Mouse (Mus musculus) liver, embryonic 15.5 days (tissue): ENCODE data around the gene Sema3b. TPM values are rescaled to one million over a fixed set of nuclear protein-coding genes. Genes with fewer than 3 reads are reported as not detected.

ENCODE experiments used
- ATAC-seq: fragments of 200-750 bp; cut with Nextera tagmentation; 2 replicates; pipeline ENCODE4 v1.8.0; 2017; ENCODE audit warnings: moderate number of reproducible peaks, mild to moderate bottlenecking, moderate library complexity; ENCODE audit not compliant: insufficient read depth
- H3K27ac ChIP-seq: fragments of 300-500 bp; sonication (generic); replicated peaks from 2 replicates; pipeline ENCODE4 v1.5.1; 2015; ENCODE audit warnings: mild to moderate bottlenecking, inconsistent platforms
- H3K27me3 ChIP-seq: fragments of 300-500 bp; sonication (generic); 2 replicates; pipeline ENCODE4 v1.6.1; 2015; ENCODE audit warnings: mild to moderate bottlenecking, inconsistent platforms
- H3K36me3 ChIP-seq: fragments of 300-500 bp; sonication (generic); replicated peaks from 2 replicates; pipeline ENCODE4 v1.6.1; 2015; ENCODE audit warnings: moderate library complexity, mild to moderate bottlenecking, inconsistent platforms
- H3K4me1 ChIP-seq: fragments of 300-500 bp; sonication (generic); replicated peaks from 2 replicates; pipeline ENCODE4 v1.6.1; 2015; ENCODE audit warnings: inconsistent platforms
- H3K4me2 ChIP-seq: fragments of 300-500 bp; sonication (generic); 2 replicates; pipeline ENCODE4 v1.6.1; 2015; ENCODE audit warnings: moderate library complexity, mild to moderate bottlenecking, inconsistent platforms
- H3K4me3 ChIP-seq: fragments of 300-500 bp; sonication (generic); replicated peaks from 2 replicates; pipeline ENCODE4 v1.5.1; 2015; ENCODE audit warnings: mild to moderate bottlenecking, inconsistent platforms
- H3K9ac ChIP-seq: fragments of 300-500 bp; sonication (generic); 2 replicates; pipeline ENCODE4 v1.6.1; 2015; ENCODE audit warnings: moderate library complexity, mild to moderate bottlenecking, inconsistent platforms
- H3K9me3 ChIP-seq: fragments of 300-500 bp; sonication (generic); replicated peaks from 2 replicates; pipeline ENCODE4 v1.6.1; 2016; ENCODE audit warnings: inconsistent platforms
- WGBS: fragments of 180-500 bp; shearing (Covaris S2); methylation state at CpG from one replicate; pipeline ENCODE4 v1.1.7; 2015; ENCODE audit warnings: mixed read lengths; ENCODE audit not compliant: insufficient replicate concordance; 5-methylcytosine and 5-hydroxymethylcytosine counted together
- polyA plus RNA-seq: library from polyadenylated mRNA; unstranded; fragments of >200 nt; fragmentation: Nextera tagmentation; extraction: Ambion mirVana; gene quantifications from 2 replicates; pipeline ENCODE4 v1.2.1, GENCODE M21; 2015

Gene Sema3b
- polyA plus RNA-seq, 1 experiment from 2014 or later: 0.74 TPM

- Histone ChIP-seq H3K27me3 (no peaks in the 10 kb centered on the region), H3K4me3 (no peak overlapping the region), H3K27ac (peak overlapping the region; percentile 66), H3K9me3 (no peaks in the 10 kb centered on the region), H3K4me1 (peaks cover 76% of the 10 kb centered on the region), H3K9ac (peak overlapping the region; percentile 40; the same call in 1 of the 2 replicates), H3K4me2 (peak overlapping the region; percentile 43), H3K36me3 (peaks cover 56% of the 10 kb centered on the region)
- 41% methylated on average over 15 of the region's 15 CpGs for WGBS
- ATAC-seq: peak; percentile 38; the same call in 1 of the 2 replicates
These were observed 17.3 kb upstream of the Sema3b start for GRCm38 (mm10) chr9:107626158-107626843.

GRCm38 (mm10) chr9:107625351-107626128, 16.5 kb upstream of the Sema3b start:
- Histone ChIP-seq H3K9me3 (no peaks in the 10 kb centered on the region), H3K27me3 (no peaks in the 10 kb centered on the region), H3K4me1 (peaks cover 72% of the 10 kb centered on the region), H3K9ac (no peak overlapping the region; the same call in 1 of the 2 replicates), H3K4me3 (no peak overlapping the region), H3K4me2 (peak overlapping the region; percentile 43; the same call in 1 of the 2 replicates), H3K36me3 (peaks cover 50% of the 10 kb centered on the region), H3K27ac (peak overlapping the region; percentile 42)
- ATAC-seq: no peak
- WGBS: 80% methylated on average over 12 of the region's 12 CpGs

GRCm38 (mm10) chr9:107624951-107625350, 15.9 kb upstream of the Sema3b start:
- 69% methylated on average over 3 of the region's 3 CpGs for WGBS
- no peaks in the 10 kb centered on the region for H3K9me3 ChIP-seq
- no peak overlapping the region for H3K4me3 ChIP-seq
- H3K27me3 ChIP-seq: no peaks in the 10 kb centered on the region
- H3K4me1 ChIP-seq: peaks cover 72% of the 10 kb centered on the region
- H3K4me2 ChIP-seq: peak overlapping the region; percentile 27; the same call in 1 of the 2 replicates
- H3K36me3 ChIP-seq: peaks cover 56% of the 10 kb centered on the region
- H3K27ac ChIP-seq: peak overlapping the region; percentile 42
- H3K9ac ChIP-seq: no peak overlapping the region; the same call in 1 of the 2 replicates
- ATAC-seq: no peak

DNA sequence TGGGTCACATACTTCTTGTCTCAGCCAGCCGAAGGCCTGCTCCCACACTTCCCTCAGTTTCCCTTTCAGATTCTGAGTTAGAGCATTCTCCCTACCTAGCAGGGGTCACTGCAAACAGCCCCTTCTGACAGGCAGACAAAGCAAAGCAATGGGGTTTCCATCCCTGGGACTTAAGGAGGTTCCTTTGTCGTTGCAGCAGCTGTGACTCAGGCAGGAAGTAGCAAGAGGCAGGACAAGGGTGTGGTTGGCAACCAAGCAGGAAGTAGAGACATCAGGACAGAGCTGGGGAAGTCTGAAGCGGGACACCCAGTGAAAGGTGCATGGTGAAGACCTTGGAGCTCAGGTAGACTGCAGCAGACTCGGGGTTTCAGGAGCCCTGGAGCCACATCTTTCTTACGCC, 15.5 kb upstream of the Sema3b start:
- ATAC-seq: no peak
- 45% methylated on average over 5 of the region's 5 CpGs for WGBS
- peak overlapping the region; percentile 42 for H3K27ac ChIP-seq
- H3K27me3 ChIP-seq: no peaks in the 10 kb centered on the region
- H3K4me2 ChIP-seq: peak overlapping the region; percentile 27; the same call in 1 of the 2 replicates
- no peaks in the 10 kb centered on the region for H3K9me3 ChIP-seq
- H3K36me3 ChIP-seq: peaks cover 60% of the 10 kb centered on the region
- peaks cover 72% of the 10 kb centered on the region for H3K4me1 ChIP-seq
- no peak overlapping the region for H3K4me3 ChIP-seq
- H3K9ac ChIP-seq: no peak overlapping the region

GRCm38 (mm10) chr9:107620954-107621353, 11.9 kb upstream of the Sema3b start:
- no peak overlapping the region for H3K4me3 ChIP-seq
- peaks cover 79% of the 10 kb centered on the region for H3K36me3 ChIP-seq
- H3K9ac ChIP-seq: no peak overlapping the region
- ATAC-seq: no peak
- H3K4me1 ChIP-seq: peaks cover 51% of the 10 kb centered on the region
- H3K9me3 ChIP-seq: no peaks in the 10 kb centered on the region
- no peak overlapping the region for H3K27ac ChIP-seq
- H3K27me3 ChIP-seq: no peaks in the 10 kb centered on the region
- H3K4me2 ChIP-seq: no peak overlapping the region

DNA sequence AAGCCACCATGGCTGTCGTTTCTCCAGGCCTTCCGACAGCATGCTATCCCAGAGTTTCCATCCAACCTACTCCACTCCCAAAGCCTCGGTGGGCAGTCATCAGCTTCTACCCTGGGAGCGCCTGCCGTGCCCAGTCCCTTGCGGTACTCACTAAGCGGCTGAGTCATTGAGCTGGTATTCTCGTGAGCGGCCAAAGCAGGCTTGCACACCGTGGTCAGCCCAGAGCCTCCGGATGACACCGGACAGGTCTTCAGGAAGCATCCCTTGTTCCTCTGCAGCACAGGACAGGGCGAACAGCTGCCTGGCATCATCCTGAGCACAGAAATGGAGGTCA, 10.5 kb upstream of the Sema3b start:
- no peaks in the 10 kb centered on the region for H3K9me3 ChIP-seq
- peak overlapping the region; percentile 78 for H3K27ac ChIP-seq
- peaks cover 37% of the 10 kb centered on the region for H3K4me1 ChIP-seq
- peak; percentile 23 for ATAC-seq
- H3K27me3 ChIP-seq: no peaks in the 10 kb centered on the region
- H3K4me2 ChIP-seq: no peak overlapping the region
- no peak overlapping the region for H3K4me3 ChIP-seq
- 64% methylated on average over 13 of the region's 13 CpGs for WGBS
- H3K36me3 ChIP-seq: peaks cover 79% of the 10 kb centered on the region
- no peak overlapping the region for H3K9ac ChIP-seq

DNA sequence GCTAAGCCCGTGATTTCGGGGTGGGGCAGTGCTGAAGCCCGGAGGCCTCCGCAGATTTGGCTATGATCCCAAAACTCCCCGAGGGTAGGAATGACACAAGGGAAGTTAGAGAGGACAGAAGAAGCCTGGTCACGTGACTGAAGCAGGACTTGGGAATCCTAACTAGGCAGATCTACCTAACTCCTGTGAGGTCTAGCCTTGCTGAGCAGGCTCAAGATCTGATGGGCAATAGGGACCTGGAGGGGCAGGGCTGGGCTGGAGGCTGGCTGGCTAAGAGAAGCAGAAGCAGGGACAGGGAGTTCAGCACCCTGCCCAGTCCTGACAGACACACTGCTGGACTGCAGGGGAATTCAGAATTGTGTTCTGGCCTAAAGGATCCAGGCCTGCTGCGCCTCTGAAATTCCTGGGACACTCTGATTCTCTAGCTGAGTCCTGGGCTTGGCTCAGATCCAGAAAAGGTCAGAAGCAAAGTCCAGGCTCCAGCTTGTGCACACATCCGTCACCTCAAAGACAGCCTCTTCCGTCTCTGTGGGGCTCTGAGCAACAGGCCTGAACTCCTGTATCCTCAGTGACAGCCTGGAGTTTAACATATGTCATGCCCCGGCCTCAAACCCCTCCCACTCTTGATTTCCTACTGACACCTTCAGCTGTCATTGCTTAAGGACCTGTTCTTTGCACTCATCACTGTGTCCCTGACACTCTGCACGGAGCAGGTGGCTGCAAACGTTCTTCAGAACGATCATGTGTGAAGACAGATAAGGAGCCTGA, 9.9 kb upstream of the Sema3b start:
- H3K27me3 ChIP-seq: no peaks in the 10 kb centered on the region

GRCm38 (mm10) chr9:107618098-107618497, 9.1 kb upstream of the Sema3b start:
- Histone ChIP-seq H3K4me1 (peaks cover 38% of the 10 kb centered on the region), H3K4me3 (no peak overlapping the region), H3K9me3 (no peaks in the 10 kb centered on the region), H3K4me2 (no peak overlapping the region), H3K9ac (no peak overlapping the region), H3K27me3 (no peaks in the 10 kb centered on the region), H3K27ac (peak overlapping the region; percentile 78), H3K36me3 (peaks cover 80% of the 10 kb centered on the region)
- WGBS: 91% methylated on average over 6 of the region's 6 CpGs
- no peak for ATAC-seq

More for the DNA sequence above, 9.9 kb upstream of the Sema3b start:
- peaks cover 33% of the 10 kb centered on the region for H3K4me1 ChIP-seq
- peaks cover 79% of the 10 kb centered on the region for H3K36me3 ChIP-seq
- H3K27ac ChIP-seq: peak overlapping the region; percentile 78
- H3K9me3 ChIP-seq: no peaks in the 10 kb centered on the region
- peak; percentile 70 for ATAC-seq
- no peak overlapping the region for H3K9ac ChIP-seq
- WGBS: 52% methylated on average over 13 of the region's 13 CpGs
- H3K4me2 ChIP-seq: no peak overlapping the region
- H3K4me3 ChIP-seq: no peak overlapping the region

- Histone ChIP-seq H3K4me1 (peaks cover 44% of the 10 kb centered on the region), H3K4me3 (no peak overlapping the region), H3K27ac (no peak overlapping the region), H3K4me2 (no peak overlapping the region), H3K9me3 (no peaks in the 10 kb centered on the region), H3K9ac (no peak overlapping the region), H3K27me3 (no peaks in the 10 kb centered on the region), H3K36me3 (peaks cover 75% of the 10 kb centered on the region)
- no peak for ATAC-seq
- WGBS: 55% methylated on average over 2 of the region's 2 CpGs
These were observed 8.4 kb upstream of the Sema3b start for GRCm38 (mm10) chr9:107617461-107617860.

- WGBS: 79% methylated on average over 4 of the region's 4 CpGs
- ATAC-seq: no peak
- no peak overlapping the region for H3K4me3 ChIP-seq
These were observed 6.0 kb upstream of the Sema3b start for GRCm38 (mm10) chr9:107615035-107615434.

More at GRCm38 (mm10) chr9:107615035-107615434, 6.0 kb upstream of the Sema3b start:
- no peak overlapping the region for H3K4me2 ChIP-seq
- H3K9me3 ChIP-seq: no peaks in the 10 kb centered on the region
- no peak overlapping the region for H3K27ac ChIP-seq
- no peak overlapping the region for H3K9ac ChIP-seq
- peaks cover 64% of the 10 kb centered on the region for H3K36me3 ChIP-seq
- H3K4me1 ChIP-seq: peaks cover 49% of the 10 kb centered on the region
- no peaks in the 10 kb centered on the region for H3K27me3 ChIP-seq
